Mouse (Mus musculus) left cerebral cortex, postnatal 25 days (tissue): ENCODE data around the gene Cd63. TPM values are rescaled to one million over a fixed set of nuclear protein-coding genes. Genes with fewer than 3 reads are reported as not detected.

Experiments
- DNase-seq, 2 experiments: peaks; one replicate each; pipeline ENCODE4 v3.0.0; 2022; ENCODE audit warnings: low spot score in 2 of 2, mixed read lengths in 1 of 2
- intact Hi-C: fragments of 180-260 bp; cut with DNase I; formaldehyde crosslinking; loops from one replicate; pipeline ENCODE4 v1.15.1; 2025
- total RNA-seq, 2 experiments: library from RNA; stranded (reverse); gene quantifications; 2 replicates each; pipeline ENCODE4 v1.2.3; 2021

Gene Cd63
- 10 to 100 TPM; 65.0 to 74.0 TPM for total RNA-seq

DNA sequence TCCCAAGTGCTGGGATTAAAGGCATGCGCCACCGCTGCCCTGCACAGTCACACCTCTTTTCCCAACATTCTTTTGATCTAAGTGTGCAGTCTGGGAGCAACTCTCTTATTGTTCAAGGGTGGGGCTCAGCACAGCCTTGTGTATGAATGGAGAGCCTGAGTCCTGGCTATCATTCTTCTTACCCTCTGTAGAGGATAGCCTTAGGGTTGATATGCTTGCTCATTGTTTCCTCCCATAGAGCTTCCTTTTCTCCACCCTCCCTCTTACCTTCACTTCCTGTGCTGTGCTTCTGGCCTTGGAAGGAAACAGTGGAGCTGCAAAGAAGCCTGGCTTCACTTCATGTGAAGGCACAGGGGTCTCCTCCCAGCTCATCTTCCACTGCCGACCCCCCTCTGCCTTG lies at the start of gene Cd63:
Gene Cd63 (plus strand): TSS at position 292 of the 400 bp plus-strand sequence.
- intact Hi-C loops = no loop called here
- DNase-seq = no peak

DNA sequence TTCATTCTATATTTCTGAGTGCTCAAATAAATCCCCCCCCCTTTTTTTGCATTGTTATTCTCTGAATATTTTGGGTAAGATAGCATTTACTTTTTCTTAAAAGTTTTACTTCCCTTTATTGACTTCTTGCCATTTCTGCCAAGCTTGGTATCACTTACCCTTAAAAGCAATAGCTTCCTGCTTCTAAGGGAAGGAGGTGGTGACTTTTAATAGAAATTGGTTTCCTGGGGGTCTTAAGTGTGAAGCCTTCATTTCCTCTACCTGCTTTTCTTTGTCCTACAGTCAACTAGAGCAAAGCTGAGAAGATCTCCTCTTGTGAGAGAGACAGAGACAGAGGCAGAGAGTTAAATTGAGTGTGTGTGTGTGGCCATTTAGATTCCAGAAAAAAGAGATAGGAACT lies 39.6 kb upstream of the Cd63 start:
- no peak for DNase-seq
- intact Hi-C loops = no loop called here

DNA sequence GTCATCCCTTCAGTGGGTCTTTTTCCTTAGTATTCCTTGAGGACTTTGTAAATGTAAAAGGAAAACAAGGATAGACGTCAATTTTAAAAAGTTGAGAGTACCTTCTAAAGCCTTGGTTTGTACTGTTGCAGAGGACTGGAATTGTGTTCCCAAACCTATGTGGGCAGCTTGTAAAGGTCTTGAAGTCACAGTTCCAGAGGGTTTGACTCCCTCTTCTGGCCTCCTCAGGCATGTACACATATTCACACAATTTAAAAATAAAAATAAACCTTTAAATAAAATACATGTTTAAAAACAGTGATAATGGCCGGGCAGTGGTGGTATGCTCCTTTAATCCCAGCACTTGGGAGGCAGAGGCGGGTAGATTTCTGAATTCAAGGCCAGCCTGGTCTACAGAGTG lies 34.7 kb upstream of the Cd63 start:
- intact Hi-C loops = no loop called here
- no peak for DNase-seq

DNA sequence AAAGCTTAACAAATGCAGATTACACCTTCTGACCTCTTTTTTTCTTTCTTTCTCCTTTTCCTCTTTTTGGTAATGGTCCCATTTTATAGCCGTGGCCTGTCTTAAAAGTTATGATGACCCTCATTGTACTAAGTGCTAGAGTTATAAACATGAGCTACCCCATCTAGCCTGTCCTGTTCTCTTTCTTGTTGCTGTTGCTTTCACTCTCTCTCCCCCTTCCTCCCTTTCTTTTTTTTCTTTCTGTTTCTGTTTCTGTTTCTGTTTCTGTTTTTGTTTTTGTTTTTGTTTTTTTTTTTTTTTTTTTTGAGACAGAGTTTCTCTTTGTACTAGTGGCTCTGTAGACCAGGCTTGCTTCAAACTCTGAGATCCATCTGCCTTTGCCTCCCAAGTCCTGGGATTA lies 34.3 kb upstream of the Cd63 start:
- intact Hi-C loops = no loop called here
- DNase-seq = no peak

DNA sequence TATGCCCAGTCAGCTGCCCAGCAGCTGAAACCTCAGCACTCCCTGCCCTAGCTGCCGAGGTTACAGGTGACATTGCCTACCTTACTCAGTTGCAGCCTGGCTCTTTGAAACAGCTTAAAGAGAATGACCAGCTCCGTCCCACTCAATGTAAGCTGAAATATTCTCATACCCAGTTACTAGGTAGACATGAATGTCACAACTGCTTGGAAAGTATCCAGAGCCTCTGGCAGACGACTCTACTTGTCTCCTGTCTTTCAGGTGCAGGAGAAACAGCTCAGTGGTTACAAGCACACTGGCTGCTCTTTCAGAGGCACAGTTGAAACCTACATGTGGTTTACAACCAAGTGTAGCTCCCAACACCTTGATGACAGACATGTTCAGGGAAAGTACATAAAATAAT lies 30.4 kb upstream of the Cd63 start:
- DNase-seq = no peak
- intact Hi-C loops = no loop called here

DNA sequence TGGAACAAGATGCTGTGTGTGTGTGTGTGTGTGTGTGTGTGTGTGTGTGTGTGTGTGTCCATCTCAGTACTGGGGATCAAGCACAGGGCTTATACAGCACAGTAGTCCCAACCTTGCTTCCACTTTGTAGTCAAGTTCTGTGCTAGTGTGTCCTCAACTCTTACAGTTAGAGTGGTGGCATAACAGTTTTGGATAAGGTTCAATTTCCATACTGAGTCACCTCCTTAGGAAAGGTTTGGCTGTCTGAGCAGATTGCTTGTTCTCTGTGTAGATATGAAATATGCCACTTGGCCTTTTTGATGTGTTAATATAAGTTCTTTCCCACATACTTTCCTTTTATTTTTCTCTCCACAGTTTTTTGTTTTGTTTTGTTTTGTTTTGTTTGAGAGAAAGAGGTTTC lies 22.5 kb upstream of the Cd63 start:
- intact Hi-C loops = no loop called here
- DNase-seq = no peak

DNA sequence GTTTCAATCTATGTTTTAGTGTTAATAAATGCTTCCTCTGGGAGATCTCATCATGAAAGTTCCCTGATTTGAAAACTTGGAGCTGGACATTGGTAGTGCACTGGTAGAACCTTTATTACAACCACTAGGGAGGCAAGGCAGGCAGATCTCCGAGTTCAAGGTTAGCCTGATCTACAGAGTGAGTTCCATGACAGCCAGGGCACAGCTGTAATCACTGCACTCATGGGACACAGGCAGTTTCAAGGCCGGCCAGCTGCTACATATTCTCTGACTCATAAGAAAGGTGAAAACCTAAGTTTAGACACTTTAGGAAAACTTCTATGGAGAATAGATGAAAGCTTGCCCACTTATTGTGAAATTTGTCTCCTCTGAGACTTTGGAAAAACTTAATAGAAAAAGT lies 22.0 kb upstream of the Cd63 start:
- intact Hi-C loops = no loop called here
- no peak for DNase-seq

DNA sequence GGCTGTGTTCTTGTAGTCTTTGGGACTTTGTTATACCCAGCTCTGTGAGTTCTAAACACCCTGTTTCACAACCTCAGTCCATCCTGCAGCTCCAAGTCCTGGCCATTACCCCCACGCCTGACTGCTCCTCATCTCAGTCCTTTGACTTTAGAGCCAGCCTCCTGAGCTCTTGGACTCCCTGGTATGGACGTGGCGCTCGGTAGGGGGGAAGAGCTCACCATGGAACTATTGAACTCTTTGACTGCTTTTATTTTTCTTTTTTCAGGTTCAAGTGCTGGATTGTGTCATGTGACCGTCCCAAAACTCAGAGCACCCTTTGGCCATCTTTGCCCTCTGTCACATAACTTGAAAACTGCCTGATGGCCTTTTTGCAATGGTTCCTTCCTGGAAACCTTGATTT lies 18.7 kb upstream of the Cd63 start:
- intact Hi-C loops = no loop called here
- no peak for DNase-seq

DNA sequence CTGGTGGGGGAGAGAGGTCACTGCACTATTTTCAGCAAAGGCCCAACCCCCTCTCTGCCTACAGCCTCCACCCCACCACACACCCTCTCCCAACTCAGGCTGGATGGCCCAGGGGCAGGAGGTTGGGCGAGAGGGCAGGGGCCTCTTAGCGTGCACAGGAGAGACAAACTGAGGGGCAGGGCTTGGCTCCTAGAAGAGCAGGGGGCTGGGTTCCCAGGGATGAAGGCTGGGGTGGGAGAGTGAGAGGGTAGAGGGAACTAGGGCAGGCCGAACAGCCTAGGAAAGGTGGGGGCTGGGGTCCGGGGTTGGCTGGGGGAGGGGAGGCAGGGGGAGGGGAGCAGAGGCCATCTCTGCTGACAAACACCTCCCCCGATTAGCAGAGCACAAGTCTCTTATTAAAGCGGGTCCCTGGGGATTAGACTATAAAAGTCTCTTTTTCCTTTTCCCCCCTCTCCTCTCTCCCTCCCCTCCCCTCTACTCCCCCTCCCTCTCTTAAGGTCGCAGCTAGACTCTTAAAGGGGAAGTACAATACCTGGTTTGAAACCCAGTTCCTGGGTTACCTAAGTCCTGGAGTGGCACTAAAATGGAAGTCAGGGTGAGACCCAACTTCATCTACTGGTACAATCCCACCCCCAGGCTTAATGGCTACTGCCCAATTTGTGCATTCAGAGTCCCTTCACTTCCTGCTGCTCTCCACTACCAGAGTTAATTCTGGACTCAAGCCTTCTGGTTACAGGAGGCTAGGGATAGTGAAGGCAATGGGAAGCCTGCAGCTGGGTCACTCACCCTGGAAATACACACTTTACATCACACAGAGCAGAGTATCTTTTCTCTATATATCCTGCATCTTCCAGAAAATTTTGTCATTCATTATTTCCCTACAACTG lies 11.6 kb upstream of the Cd63 start:
- DNase-seq = no peak
- intact Hi-C loops = no loop called here

DNA sequence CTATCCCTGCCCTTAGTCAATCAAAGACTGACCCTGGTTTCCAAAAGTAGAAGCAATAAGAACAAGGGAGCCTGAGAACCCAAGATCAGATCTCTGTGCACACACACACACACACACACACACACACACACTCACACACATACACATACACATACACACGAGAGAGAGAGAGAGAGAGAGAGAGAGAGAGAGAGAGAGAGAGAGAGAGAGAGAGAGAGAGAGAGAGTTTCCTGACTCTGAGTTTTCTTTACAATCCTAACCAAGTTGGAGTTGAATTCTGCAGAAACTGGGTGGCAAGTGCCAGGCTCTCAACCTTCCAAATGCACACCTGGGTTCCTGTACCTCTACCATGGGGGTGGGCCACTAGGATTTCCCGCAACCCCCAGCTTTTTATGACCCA lies 10.9 kb upstream of the Cd63 start:
- intact Hi-C loops = no loop called here
- DNase-seq = no peak

DNA sequence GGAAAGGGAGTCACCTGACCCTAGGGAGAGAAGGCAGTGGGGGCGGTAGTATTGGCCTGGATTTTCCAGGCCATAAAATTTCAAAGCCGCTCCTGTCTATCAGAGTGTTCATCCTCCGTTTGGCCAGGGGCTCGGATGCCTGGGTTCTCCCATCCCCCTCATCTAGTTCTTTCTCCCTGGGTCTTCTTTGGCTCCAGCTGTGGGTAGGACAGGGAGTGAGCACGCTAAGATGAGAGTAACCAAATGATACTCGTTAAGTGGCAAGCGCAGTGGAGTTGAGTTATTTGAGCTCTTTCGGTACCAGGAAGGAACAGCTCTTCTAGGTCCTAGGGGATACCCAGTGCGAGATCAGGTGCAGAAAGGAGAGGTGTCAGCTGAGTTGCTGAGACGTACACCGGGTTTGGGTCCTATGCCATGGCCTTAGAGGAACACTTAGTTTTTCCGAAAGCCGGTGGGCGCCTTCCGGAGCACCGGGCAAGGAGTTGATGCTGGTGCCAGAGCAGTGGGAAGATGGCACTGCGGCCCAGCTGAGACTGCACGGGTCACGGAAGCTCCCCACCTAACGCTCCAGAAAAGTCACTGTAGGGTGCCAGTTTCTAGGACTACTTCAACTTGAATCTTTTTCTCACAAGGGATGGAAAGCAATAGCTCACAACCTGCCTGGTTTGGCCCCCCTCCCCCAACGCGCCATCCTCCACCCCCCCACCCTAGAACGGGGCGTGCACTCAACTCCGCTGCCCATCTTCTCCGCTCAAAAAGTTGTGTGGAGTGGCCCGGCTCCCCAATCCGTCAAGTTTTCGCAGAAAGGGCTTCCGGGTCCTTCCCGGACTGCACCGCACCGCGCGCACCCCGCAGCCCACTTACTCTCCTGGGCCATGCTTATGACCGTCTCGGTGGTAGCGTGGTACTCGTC lies 10.2 kb upstream of the Cd63 start:
- intact Hi-C loops = no loop called here
- DNase-seq = no peak

DNA sequence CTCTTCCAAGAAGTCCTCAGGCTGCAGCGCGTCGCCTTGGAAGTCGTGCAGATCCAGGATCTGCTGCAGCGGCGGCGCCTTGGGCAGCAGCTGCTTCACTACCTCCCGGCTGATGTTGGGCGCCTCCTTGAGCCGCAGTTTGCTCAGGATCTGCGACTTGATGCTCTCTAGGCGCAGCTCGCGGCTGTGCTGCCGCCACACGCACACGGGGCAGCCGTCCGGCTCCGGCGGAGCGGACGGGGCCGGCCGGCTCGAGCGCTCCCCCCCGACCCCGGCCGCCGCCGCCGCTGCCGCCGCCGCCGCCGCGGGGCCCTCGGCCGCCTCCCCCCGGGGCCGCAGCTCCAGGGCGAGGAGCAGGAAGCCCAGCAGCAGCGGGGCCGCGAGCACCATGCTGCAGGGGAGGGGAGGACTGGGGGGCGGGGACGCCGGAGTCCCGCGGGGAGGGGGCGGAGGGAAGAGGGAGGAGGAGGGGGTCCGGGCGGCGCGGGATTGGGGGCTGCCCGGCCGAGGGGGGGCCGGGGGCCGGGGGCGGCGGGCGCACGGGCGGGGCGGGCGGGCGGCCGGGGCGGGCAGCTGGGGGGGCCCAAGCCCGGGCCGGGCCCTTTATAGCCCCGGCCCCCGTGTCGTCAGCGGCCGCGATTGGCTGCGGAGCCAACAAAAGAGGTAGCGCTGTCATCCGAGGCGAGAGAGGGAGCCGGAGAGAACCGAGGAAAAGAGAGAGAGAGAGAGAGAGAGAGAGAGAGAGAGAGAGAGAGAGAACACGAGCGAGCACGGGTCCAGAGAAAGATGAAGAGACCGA lies 9.3 kb upstream of the Cd63 start, which contains the start of gene Gdf11:
Gene Gdf11 (minus strand): TSS at position 423 of the 799 bp plus-strand sequence.
- DNase-seq = peak in 1 of 2 experiments; percentile 49
- intact Hi-C loops = no loop called here

DNA sequence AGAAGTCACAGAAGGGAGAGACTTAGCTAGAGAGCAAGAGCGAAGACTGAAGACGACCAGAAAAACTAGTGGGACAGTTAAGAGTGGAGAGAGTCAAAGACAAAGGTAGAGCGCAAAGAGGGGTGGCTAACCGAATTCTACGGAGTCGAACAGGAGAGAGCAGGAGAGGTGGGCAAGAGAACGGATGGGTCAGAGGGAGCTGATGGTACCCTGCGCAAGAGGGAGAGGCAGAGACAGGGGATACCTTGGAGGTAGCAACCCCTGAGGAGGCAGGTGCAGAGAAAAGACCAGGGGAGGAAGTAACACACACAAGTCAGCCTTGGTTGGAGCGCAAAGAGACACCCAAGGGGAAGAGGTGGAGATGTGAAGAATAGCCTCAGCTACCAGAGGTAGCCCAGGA lies 8.5 kb upstream of the Cd63 start:
- no peak for DNase-seq
- intact Hi-C loops = no loop called here

DNA sequence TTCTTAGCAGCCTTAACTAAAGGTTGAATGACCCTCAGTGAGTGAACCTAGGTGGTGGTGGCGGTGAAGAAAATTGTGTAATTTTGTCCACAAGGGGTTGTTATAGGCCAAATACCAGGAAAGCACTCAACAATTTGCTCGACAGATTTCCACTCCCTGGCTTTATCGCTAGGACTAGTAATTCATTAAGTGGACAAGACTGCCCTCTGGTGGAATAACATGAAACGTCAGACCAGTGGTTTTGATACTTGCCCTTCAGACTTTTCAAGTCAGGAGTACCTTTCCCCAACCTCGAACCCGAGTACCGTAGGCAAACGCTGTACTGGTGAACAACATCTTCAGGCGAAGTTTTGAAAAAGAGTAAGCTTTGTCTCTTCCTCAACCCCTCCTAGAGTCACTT lies 5.4 kb upstream of the Cd63 start:
- intact Hi-C loops = loop anchor here (1.0 to 5.0 kb wide), 2 partner anchors 50 to 163 kb away; no protein-coding TSS in a partner anchor
- DNase-seq = peak; percentile 83 to 90

DNA sequence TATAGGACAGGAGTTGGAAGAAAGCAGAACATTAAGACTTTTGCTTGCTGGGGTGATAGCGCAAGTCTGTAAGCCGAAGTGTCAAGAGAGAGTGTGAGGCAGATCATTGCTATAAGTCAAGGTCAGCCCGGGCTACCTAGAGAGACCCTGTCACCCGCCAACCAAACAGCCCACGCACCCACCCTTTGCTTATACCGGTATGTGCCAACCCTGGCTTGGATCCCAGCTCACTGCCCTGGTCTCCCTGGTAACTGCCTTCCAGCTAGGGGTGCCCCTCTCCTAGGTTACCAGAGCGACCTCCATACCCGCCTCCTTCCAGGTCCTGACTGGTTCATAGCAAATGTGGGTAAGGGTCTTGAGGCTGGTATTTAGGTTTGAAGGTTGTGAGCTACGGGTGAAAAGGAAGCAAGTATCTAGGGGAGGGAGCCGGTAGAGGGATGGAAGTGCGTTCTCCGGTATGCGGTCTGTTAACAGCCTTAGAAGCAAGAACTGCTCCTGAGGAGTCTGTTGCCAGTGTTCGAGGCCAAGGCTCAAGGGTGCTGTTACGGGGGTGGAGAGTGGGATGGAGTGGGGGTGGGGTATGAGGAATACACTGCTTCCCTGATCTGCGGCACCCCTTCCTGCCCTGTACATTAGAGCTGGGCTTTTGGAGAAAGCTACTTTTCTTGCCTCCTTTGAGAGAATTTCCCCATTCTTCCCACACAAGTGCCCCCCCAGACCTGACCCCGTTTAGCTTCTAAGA lies 4.7 kb upstream of the Cd63 start:
- intact Hi-C loops = loop anchor here (1.0 to 5.0 kb wide), 2 partner anchors 51 to 164 kb away; no protein-coding TSS in a partner anchor
- DNase-seq = peak in 1 of 2 experiments; percentile 44

DNA sequence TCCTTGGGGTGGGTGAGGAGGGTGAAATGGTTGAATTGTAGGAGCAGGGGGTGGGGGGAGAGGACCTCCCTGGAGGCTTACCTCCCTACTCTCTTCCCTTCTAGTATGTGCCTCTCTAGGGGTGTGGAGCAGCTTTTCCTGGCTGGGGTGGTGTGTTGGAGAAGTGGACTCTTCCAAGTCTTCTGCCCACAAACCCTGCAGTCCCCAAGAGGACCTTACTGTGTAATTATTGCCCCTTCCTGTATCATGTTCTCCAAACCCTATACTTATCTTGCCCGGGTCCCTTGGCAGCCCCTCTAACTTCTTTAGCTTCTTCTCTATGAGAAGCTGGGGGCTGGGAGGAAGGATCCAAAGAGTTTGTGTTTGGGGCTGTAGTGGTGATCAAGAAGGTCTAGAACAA lies 4.0 kb upstream of the Cd63 start:
- intact Hi-C loops = loop anchor here (5.0 kb wide), 1 partner anchor 165 kb away; no protein-coding TSS in a partner anchor
- no peak for DNase-seq

DNA sequence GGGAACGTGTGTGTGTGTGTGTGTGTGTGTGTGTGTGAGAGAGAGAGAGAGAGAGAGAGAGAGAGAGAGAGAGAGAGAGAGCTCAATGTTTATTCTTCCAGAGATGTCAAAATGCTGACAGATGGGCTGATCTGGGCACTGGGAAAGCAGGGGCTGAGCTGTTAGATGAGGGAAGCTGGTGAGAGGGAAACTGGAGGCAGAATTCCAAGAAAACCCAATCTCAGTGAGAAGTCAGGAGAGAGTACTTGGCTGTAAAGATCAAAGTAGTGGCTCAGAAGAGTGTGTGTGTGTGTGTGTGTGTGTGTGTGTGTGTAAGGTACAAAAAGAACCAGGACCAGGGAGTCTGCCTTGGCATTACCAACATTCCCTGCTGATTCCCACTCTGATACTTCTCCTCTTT lies 3.3 kb upstream of the Cd63 start:
- peak in 1 of 2 experiments; percentile 67 for DNase-seq
- intact Hi-C loops = loop anchor here (5.0 kb wide), 1 partner anchor 165 kb away; no protein-coding TSS in a partner anchor

DNA sequence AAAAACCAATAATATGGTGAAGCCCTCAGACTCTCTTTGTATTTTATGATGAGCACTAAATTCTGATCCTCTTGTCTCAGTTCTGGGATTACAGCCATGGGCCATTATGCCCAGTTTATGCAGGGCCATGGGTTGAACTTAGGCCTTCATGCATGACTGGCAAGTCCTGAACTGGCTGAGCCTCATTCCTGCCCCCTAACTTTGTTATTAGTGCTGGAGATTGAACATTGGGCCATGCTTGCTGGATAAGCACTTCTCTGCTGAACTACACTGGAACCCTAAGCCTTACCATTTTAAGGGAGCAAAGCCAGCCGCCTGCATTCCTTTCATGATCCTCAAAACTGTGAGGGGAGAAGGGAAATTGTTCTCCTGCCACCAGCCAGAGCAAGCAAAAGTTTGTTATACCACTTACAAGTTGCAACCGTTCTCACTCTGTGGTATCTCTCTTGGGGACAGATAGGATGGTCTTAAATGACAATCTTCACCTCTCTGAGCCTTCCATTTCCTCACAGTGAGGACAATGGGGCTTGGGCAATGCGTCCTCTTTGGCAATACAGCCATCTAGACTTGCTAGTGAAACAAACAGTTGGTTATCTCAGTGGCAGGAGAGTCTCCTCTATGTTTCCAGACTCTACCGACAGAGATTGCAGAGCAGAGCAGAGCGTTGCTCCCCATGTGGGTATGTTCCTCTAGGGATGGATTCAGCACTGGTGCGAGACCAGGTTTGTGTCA lies 864 bp upstream of the Cd63 start:
- no peak for DNase-seq
- intact Hi-C loops = loop anchor here (5.0 kb wide), 1 partner anchor 168 kb away; no protein-coding TSS in a partner anchor
